Mouse (Mus musculus) liver, embryonic 13.5 days (tissue): ENCODE data around the gene Vmn2r118. TPM values are rescaled to one million over a fixed set of nuclear protein-coding genes. Genes with fewer than 3 reads are reported as not detected.

Source experiments
- ATAC-seq: fragments of 200-750 bp; cut with Nextera tagmentation; 2 replicates; pipeline ENCODE4 v1.8.0; 2017; ENCODE audit warnings: low read depth, mild to moderate bottlenecking, moderate number of reproducible peaks, moderate library complexity
- DNase-seq: peaks from one replicate; pipeline ENCODE4 v3.0.0; 2022
- H3K27ac ChIP-seq: fragments of 300-500 bp; sonication (generic); 2 replicates; pipeline ENCODE4 v1.5.1; 2015; ENCODE audit warnings: moderate library complexity, mild to moderate bottlenecking, inconsistent platforms
- H3K27me3 ChIP-seq: fragments of 300-500 bp; sonication (generic); 2 replicates; pipeline ENCODE4 v1.6.1; 2015; ENCODE audit warnings: mild to moderate bottlenecking, inconsistent platforms
- H3K36me3 ChIP-seq: fragments of 300-500 bp; sonication (generic); 2 replicates; pipeline ENCODE4 v1.6.1; 2015; ENCODE audit warnings: mild to moderate bottlenecking, inconsistent platforms
- H3K4me1 ChIP-seq: fragments of 300-500 bp; sonication (generic); replicated peaks from 2 replicates; pipeline ENCODE4 v1.6.1; 2015; ENCODE audit warnings: inconsistent platforms
- H3K4me2 ChIP-seq: fragments of 300-500 bp; sonication (generic); 2 replicates; pipeline ENCODE4 v1.6.1; 2015; ENCODE audit warnings: inconsistent platforms, mild to moderate bottlenecking, moderate library complexity
- H3K4me3 ChIP-seq: fragments of 300-500 bp; sonication (generic); replicated peaks from 2 replicates; pipeline ENCODE4 v1.5.1; 2015; ENCODE audit warnings: mild to moderate bottlenecking, inconsistent platforms
- H3K9ac ChIP-seq: fragments of 300-500 bp; sonication (generic); 2 replicates; pipeline ENCODE4 v1.6.1; 2015; ENCODE audit warnings: mild to moderate bottlenecking, inconsistent platforms
- H3K9me3 ChIP-seq: fragments of 300-500 bp; sonication (generic); replicated peaks from 2 replicates; pipeline ENCODE4 v1.6.1; 2016; ENCODE audit warnings: inconsistent platforms
- WGBS: fragments of 180-500 bp; shearing (Covaris S2); methylation state at CpG from one replicate; pipeline ENCODE4 v1.1.7; 2015; ENCODE audit not compliant: insufficient replicate concordance; 5-methylcytosine and 5-hydroxymethylcytosine counted together
- polyA plus RNA-seq: library from polyadenylated mRNA; unstranded; fragments of >200 nt; fragmentation: Nextera tagmentation; extraction: Ambion mirVana; gene quantifications from 2 replicates; pipeline ENCODE4 v1.2.1, GENCODE M21; 2015

The Vmn2r118 gene
- polyA plus RNA-seq: not detected in 2 replicates

- Histone ChIP-seq H3K4me2 (no peak within 1 kb of the TSS), H3K9me3 (no peaks in the 10 kb centered on the region), H3K27me3 (no peaks in the 10 kb centered on the region), H3K9ac (no peak within 1 kb of the TSS), H3K4me1 (no peaks in the 10 kb centered on the region), H3K36me3 (no peaks in the 10 kb centered on the region), H3K4me3 (no peak within 1 kb of the TSS), H3K27ac (no peak within 1 kb of the TSS)
- DNase-seq (no peak), ATAC-seq (no peak)
- WGBS: 67% methylated on average over 3 of the region's 3 CpGs
Measured at GRCm38 (mm10) chr17:55625092-55625491, at the start of gene Vmn2r118. TSS of gene Vmn2r118 (minus strand) at chr17:55625192.

GRCm38 (mm10) chr17:55661099-55661498 lies 36.1 kb upstream of the Vmn2r118 start:
- peaks cover 17% of the 10 kb centered on the region for H3K4me1 ChIP-seq
- ATAC-seq: peak; percentile 98
- no peak overlapping the region for H3K4me3 ChIP-seq
- 35% methylated on average over 2 of the region's 2 CpGs for WGBS
- peak overlapping the region; percentile 30; the same call in 1 of the 2 replicates for H3K27ac ChIP-seq
- H3K36me3 ChIP-seq: peaks cover 18% of the 10 kb centered on the region; the same call in 1 of the 2 replicates
- peak overlapping the region; percentile 35 for H3K4me2 ChIP-seq
- H3K27me3 ChIP-seq: no peaks in the 10 kb centered on the region
- no peaks in the 10 kb centered on the region for H3K9me3 ChIP-seq
- H3K9ac ChIP-seq: no peak overlapping the region
- no peak for DNase-seq

- no peak overlapping the region for H3K9ac ChIP-seq
- DNase-seq: no peak
- H3K4me2 ChIP-seq: no peak overlapping the region
- H3K27me3 ChIP-seq: no peaks in the 10 kb centered on the region
- no peaks in the 10 kb centered on the region for H3K36me3 ChIP-seq
- no peak overlapping the region for H3K27ac ChIP-seq
- WGBS: 57% methylated on average over 1 of the region's 1 CpGs
- no peaks in the 10 kb centered on the region for H3K4me1 ChIP-seq
- ATAC-seq: no peak
- no peaks in the 10 kb centered on the region for H3K9me3 ChIP-seq
- no peak overlapping the region for H3K4me3 ChIP-seq
Measured at GRCm38 (mm10) chr17:55590838-55591237, 34.2 kb downstream of the Vmn2r118 start.

GRCm38 (mm10) chr17:55561774-55562173 lies 63.2 kb downstream of the Vmn2r118 start:
- H3K9ac ChIP-seq: no peak overlapping the region
- no peaks in the 10 kb centered on the region for H3K36me3 ChIP-seq
- no peak for DNase-seq
- 22% methylated on average over 2 of the region's 2 CpGs for WGBS
- H3K4me1 ChIP-seq: no peaks in the 10 kb centered on the region
- H3K4me2 ChIP-seq: no peak overlapping the region
- no peak for ATAC-seq
- no peak overlapping the region for H3K27ac ChIP-seq
- no peaks in the 10 kb centered on the region for H3K9me3 ChIP-seq
- no peaks in the 10 kb centered on the region for H3K27me3 ChIP-seq
- no peak overlapping the region for H3K4me3 ChIP-seq

- 55% methylated on average over 1 of the region's 1 CpGs for WGBS
- Histone ChIP-seq H3K27ac (no peak overlapping the region), H3K9me3 (no peaks in the 10 kb centered on the region), H3K4me3 (no peak overlapping the region), H3K4me2 (no peak overlapping the region), H3K4me1 (no peaks in the 10 kb centered on the region), H3K36me3 (no peaks in the 10 kb centered on the region), H3K9ac (no peak overlapping the region), H3K27me3 (no peaks in the 10 kb centered on the region)
- DNase-seq (no peak), ATAC-seq (no peak)
Measured at GRCm38 (mm10) chr17:55548476-55548875, 76.5 kb downstream of the Vmn2r118 start.

Other genes starting within 250 kb of the Vmn2r118 start
- gene St6gal2, start 179.8 kb downstream of the Vmn2r118 start, polyA plus RNA-seq: 0.12 TPM in 1 of 2 replicates, not detected in the other
- 5.2 and 6.1 TPM in 2 replicates for gene Pot1b, start 87.4 kb upstream of the Vmn2r118 start, polyA plus RNA-seq
- 1.1 and 1.4 TPM in 2 replicates for gene Adgre4, start 124.8 kb upstream of the Vmn2r118 start, polyA plus RNA-seq